Mouse (Mus musculus): Measurements from ENCODE around the gene Fzr1.
A peak's percentile ranks its signal among the peaks of the same experiment; 100 is the strongest.

Gene Fzr1

DNA sequence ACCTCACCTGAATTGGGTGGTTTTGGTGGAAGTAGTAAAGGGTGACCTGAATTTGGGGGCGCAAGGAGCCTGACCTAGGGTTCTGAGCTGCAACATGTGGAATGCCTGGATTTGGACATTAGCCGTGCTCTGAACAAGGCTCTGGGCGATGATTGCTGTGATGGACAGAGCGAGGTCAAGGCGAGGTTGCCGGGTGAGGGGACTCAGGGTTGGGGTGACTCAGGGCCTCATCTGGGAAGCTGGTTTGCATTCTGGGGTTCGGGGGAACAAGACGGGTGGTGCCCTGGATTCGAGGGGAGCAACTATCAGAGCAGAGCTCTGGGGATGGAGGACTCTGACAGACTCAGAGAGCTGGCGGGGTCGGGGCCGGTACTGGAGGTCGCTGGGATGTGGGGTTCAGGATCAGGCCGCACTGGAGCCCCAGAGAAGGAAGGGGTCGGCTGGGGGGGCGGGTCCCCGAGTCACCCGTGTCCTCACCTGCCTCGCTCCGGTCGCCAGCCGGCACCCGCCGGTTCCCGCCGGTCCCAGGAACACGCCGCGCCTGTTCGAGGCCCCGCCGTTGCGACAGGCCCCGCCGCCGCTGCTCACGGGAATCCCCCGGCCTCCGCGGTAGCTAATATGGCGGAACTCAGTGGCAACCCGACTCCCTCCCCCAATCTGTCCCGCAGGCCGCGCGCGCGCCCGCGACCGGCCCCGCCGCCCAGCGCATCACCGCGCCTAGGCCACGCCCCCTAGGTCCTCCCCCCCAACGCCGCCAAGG is at the start of gene Fzr1:
Gene Fzr1, minus strand, starts transcription at position 724 of the 760 bp plus-strand sequence.
- DNase-seq (ENCODE audit: low spot score): no peak

DNA sequence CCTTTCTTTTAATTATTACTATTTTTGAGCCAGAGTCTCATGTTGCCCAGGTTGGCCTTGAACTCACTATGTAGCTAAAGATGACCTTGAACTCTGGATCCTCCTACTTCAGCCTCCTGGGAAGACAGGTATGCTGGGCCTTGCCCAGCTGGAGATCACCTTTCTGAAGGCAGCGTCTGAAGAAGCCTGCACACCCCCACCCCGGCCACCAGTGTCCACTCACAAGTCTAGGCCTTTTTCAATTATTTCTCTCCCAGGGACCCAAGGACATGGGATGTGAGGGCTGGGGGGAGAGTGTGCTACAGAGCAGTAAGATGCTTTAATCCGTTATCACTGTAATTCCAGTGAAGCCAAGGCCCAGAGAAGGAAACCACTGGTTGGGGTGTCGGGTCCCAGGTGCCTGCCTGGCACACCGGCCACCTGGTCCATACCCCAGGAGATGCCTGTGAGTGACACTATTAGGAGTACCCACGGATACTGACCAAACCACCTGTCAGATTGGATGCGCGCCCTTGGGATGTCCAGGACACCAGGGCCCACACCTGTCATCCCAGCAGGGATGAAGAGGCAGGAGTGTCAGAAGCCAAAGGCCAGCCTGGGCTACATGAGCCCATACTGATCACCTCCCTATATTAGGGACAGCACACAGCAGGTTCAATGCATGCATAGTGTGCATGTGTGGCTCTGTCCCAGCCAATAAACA is 49.6 kb upstream of the Fzr1 start:
- DNase-seq (ENCODE audit: low spot score): no peak

- DNase-seq (ENCODE audit: low spot score): no peak
Observed at GRCm38 (mm10) chr10:81427327-81427726, 49.0 kb upstream of the Fzr1 start.

DNA sequence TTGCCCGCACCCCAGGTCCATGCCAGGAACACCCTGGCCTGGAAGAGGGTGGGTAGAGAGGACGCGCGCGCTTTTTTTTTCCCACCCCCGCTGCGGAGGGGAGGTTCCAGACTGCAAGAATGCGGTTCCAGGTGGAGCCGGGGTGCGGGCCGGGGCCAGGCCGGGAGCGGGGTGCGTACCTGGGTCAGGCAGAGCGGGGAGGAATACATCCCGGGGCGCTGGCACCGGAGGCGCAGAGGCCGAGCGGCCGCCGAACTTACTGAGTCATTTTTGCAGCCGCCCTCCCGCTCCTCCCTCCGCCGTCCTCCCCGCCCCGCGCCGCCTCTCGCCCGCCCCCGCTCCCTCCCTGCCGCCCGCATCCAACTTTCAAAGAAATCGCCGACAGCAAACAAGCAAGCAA is 48.6 kb upstream of the Fzr1 start:
- DNase-seq (ENCODE audit: low spot score): peak; percentile 60

DNA sequence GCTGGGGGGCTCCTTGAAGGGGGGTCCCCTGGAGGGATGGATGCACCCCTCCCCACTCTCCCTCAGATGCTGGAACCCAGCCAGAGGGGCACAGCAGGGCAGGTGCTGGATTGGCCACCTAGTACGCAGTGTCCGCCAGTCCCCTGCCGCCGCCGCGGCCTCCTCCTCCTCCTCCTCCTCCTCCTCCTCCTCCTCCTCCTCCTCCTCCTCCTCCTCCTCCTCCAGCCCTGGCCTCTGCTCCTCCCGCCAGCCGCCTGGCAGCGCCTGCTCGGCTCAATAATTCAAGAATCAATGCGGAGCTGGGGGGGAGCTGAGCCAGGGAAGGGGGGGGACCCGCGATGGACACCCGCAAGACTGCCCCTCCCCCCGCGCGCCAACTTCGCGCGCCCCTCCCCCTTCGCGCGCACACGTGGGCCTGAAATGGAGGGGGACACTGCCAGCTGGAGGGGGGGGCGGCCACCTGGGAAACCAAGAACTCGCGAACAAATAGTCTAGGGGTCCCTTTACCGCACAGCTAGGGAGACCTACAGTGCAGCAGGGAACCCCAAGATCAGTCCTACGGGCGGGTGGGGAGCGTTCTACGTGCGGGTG is 47.9 kb upstream of the Fzr1 start:
- no peak for DNase-seq (ENCODE audit: low spot score)

GRCm38 (mm10) chr10:81425236-81425850 is 47.0 kb upstream of the Fzr1 start:
- DNase-seq (ENCODE audit: low spot score): no peak

- no peak for DNase-seq (ENCODE audit: low spot score)
Observed at GRCm38 (mm10) chr10:81424246-81425051, 46.1 kb upstream of the Fzr1 start.

- no peak for DNase-seq (ENCODE audit: low spot score)
Observed at GRCm38 (mm10) chr10:81423476-81424245, 45.3 kb upstream of the Fzr1 start.

- DNase-seq (ENCODE audit: low spot score): no peak
Observed at GRCm38 (mm10) chr10:81422661-81423217, 44.4 kb upstream of the Fzr1 start.

- DNase-seq (ENCODE audit: low spot score): no peak
Observed at GRCm38 (mm10) chr10:81422191-81422590, 43.9 kb upstream of the Fzr1 start.

DNA sequence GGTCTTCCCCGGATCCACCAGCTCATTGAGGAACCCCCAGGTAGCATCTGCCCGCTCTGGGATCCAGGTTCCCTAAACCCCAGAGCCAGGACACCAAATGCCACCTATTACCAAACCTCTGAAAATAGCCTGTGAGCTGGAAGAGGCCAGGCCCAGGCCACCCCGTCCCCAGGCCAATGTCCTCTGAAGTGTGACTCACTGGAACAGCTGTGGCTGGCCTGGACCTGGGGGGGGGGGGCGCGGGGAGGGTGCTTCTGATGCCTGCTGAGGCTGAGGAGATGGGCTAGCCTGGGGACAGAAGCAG is 43.4 kb upstream of the Fzr1 start:
- no peak for DNase-seq (ENCODE audit: low spot score)

DNA sequence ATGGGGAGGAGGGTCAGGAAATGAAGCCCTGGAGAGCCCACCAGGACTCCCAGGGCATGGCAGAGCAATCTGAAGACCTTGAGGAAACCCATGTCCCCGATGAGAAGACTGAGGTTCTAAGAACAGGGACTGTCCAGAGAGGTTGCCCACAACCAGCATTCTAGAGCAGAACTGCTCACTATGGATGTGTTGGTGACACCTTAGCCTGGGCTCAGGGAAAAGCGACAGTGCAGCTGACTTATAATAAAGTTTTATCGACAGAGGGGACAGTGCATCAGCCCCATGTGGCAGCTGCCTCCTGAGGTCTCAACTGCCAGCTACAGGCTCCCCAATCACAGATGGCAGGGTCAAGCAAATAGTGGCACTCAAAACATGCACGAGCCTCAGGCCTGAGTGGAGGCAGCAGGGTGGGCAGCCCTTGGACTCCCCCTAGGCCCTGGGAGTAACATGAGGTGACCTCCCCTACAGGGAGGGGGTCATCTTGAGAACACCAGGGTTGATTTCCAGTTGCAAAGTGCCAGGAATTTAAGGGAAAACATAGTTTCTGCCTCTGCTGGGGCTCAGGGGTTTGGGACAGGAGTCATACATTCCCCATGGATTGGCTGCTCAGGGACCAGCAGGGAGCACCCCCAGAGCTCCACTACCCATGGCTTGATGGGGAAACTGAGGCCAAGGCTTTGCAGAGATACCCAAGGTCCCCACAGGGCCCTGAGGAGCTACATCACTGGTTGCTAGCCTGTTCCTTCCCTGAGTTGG is 42.9 kb upstream of the Fzr1 start:
- DNase-seq (ENCODE audit: low spot score): no peak

- no peak for DNase-seq (ENCODE audit: low spot score)
Observed at GRCm38 (mm10) chr10:81420191-81420767, 42.0 kb upstream of the Fzr1 start.

DNA sequence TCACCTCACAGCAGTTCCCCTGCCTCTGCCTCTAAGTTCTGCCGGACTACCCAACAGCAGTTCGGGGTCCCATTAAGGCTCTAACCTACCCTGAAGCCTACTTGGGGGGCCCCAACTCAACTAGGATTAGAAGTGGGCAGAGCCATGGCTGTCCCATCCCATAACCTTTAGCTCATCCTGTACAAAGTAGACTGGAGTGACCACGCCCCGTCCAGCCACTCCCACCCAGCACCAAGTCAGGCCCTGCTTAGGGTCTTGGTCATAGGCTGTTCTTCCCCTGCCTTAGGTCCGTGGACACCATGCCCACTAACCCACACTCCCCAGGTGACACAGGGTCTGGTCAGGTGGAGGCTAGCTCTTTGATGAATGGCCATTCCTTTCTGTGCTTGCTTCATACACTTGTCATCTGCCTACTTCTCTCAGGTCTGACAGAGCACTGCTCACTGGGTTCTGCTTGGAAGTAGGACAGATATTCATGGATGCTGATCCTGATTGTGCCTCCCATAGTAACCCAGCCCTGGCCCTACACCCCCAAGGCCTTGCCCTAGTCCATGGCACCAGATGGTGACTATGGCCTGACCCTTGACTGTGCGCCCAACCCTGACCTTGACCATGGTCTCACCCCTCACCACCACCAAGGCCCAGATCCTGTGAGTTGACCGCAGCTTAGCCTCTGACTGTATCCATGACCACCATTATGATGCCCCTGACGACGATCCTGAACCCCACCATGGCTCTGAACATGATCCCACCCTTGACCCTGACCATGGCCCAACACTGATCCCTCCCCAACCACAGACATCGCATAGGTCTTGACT is 41.0 kb upstream of the Fzr1 start:
- no peak for DNase-seq (ENCODE audit: low spot score)

DNA sequence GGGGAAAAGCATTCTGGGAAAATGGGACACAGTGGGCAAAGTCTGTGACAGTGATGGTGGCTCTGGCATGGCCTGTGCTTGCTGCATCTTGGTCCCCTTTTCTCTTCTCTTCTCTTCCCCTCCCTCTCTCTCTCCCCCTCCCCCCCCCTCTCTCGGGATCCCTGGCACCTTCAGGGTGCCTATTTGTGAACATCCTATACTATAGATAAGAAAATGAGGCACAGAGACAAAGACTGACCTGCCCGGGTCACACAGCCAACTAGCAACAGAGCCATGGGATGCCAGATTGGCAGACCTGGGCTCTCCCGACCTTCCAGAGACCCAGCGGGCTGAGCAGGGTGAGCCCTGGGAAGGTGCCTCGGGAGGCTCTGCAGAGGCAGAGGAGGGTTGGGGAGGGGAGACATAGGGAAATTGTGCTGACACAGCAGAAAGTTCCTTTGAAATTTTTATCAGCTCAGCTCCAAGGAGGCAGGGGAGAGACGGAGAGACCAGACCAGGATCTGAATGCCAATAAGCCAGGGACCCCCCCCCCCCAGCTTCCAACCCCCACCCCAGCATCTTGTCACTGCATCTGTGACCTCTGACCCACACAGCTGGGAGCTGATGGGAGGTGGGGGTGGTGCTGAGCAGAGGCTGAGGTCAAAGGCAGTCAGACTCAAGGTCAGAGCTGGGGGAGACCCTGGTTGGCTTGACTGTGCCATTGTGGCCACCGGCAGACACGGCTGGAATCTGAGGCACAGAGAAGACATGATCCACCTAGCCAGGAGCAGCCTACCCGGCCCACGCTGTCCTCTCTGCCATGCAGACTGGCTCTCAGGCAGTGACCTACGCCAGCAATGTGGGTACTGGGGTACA is 40.1 kb upstream of the Fzr1 start:
- DNase-seq (ENCODE audit: low spot score): no peak

DNA sequence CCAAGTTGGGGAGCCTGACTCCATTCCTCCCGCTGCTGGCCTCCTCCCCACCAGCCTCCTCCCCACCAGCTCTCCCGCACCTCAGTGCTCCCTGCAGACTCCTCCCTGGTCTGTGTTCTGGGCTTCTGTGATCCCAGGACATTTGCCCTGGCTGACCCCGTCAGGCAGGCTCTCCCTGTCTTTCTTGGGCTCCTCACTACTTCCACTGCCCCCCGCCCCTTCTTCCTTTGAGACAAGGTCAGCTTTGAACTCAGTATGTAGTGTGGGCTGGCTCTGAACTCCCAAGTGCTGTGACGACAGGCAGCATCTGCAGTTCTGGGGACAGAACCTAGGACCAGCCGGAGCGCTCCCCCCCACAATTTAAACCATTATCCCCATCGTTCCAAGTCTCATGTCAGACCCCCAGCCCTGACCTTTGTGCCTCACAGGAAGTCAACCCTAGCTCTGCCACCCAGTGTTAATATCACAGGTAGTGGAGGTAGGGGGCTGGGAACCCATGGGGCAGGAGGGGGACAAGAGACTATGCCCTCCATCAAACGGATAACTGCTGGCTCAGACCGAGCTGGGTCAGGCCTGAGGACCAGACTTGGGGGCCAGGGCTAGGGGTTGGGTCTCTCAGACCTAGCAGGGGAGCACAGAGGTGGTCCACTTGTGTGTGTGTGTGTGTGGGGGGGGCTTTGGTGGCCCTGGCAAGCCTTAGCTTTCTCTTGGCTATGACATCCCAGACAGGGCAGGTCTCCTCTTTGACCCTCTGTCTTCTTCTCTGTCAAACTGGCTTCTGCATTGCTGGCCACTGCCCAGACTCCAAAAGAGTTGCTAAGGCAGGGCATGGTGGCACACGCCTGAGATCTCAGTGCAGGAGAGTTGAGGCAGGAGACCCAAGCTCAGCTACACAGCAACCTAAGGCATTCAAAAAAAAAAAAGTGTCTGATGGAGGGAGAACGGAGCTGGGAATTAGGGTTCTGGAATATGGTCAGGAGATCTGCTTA is 39.2 kb upstream of the Fzr1 start:
- no peak for DNase-seq (ENCODE audit: low spot score)
